Mouse (Mus musculus) limb, embryonic 11.5 days (tissue): ENCODE data around the gene Tnnc2. TPM values are rescaled to one million over a fixed set of nuclear protein-coding genes. Genes with fewer than 3 reads are reported as not detected.

Experiments used
- ATAC-seq: fragments of 200-750 bp; cut with Nextera tagmentation; 2 replicates; pipeline ENCODE4 v1.8.0; 2017; ENCODE audit warnings: low read depth; ENCODE audit not compliant: insufficient number of reproducible peaks, low FRiP score, low TSS enrichment
- DNase-seq: peaks from one replicate; pipeline ENCODE4 v3.0.0-alpha.2; 2015; ENCODE audit warnings: low spot score
- H3K27ac ChIP-seq: fragments of 300-500 bp; sonication (generic); replicated peaks from 2 replicates; pipeline ENCODE4 v1.5.1; 2014; ENCODE audit warnings: low read depth, mild to moderate bottlenecking, low read length
- H3K27me3 ChIP-seq: fragments of 300-500 bp; sonication (generic); 2 replicates; pipeline ENCODE4 v1.6.1; 2014; ENCODE audit warnings: mild to moderate bottlenecking, low read length, mixed read lengths; ENCODE audit not compliant: control insufficient read depth, insufficient read depth
- H3K36me3 ChIP-seq: fragments of 300-500 bp; sonication (generic); 2 replicates; pipeline ENCODE4 v1.6.1; 2014; ENCODE audit warnings: mild to moderate bottlenecking, low read length, moderate library complexity, mixed read lengths; ENCODE audit not compliant: control insufficient read depth, insufficient read depth
- H3K4me1 ChIP-seq: fragments of 300-500 bp; sonication (generic); 2 replicates; pipeline ENCODE4 v1.6.1; 2014; ENCODE audit warnings: low read length, mixed read lengths; ENCODE audit not compliant: control insufficient read depth, insufficient read depth
- H3K4me2 ChIP-seq: fragments of 300-500 bp; sonication (generic); 2 replicates; pipeline ENCODE4 v1.6.1; 2014; ENCODE audit warnings: low read depth, mild to moderate bottlenecking, moderate library complexity; ENCODE audit not compliant: severe bottlenecking
- H3K4me3 ChIP-seq: fragments of 300-500 bp; sonication (generic); 2 replicates; pipeline ENCODE4 v1.5.1; 2014; ENCODE audit warnings: low read depth, low read length
- H3K9ac ChIP-seq: fragments of 300-500 bp; sonication (generic); 2 replicates; pipeline ENCODE4 v1.6.1; 2014; ENCODE audit warnings: mild to moderate bottlenecking, low read length
- H3K9me3 ChIP-seq: fragments of 300-500 bp; sonication (generic); 2 replicates; pipeline ENCODE4 v1.6.1; 2016; ENCODE audit warnings: low read length; ENCODE audit not compliant: control insufficient read depth
- WGBS: fragments of 180-500 bp; shearing (Covaris S2); extraction: QIAGEN DNeasy Blood & Tissue Kit; methylation state at CpG from one replicate; pipeline ENCODE4 v1.1.7; 2014; 5-methylcytosine and 5-hydroxymethylcytosine counted together
- polyA plus RNA-seq: library from polyadenylated mRNA; unstranded; fragments of >200 nt; fragmentation: Nextera tagmentation; extraction: Ambion mirVana; gene quantifications from 2 replicates; pipeline ENCODE4 v1.2.1, GENCODE M21; 2014

The Tnnc2 gene
- polyA plus RNA-seq, 1 experiment from 2014 or later, result 13.8 TPM

- 0 out of 2 replicates have a peak, but pooled peaks cover 2% of the 10 kb centered on the region for H3K4me1 ChIP-seq
- peak; percentile 89 for ATAC-seq
- peak within 1 kb of the TSS; percentile 68 for H3K9ac ChIP-seq
- under 1% methylated on average over 73 of the region's 89 CpGs for WGBS
- no peaks in the 10 kb centered on the region for H3K9me3 ChIP-seq
- H3K36me3 ChIP-seq, result no peaks in the 10 kb centered on the region
- peak; percentile 89 for DNase-seq
- peak within 1 kb of the TSS; percentile 64 for H3K4me3 ChIP-seq
- no peaks in the 10 kb centered on the region for H3K27me3 ChIP-seq
- H3K4me2 ChIP-seq, result peak within 1 kb of the TSS; percentile 93
- peak within 1 kb of the TSS; percentile 45; the same call in 1 of the 2 replicates for H3K27ac ChIP-seq
Observed at GRCm38 (mm10) chr2:164785481-164786387, 6.0 kb upstream of the Tnnc2 start, which contains the start of gene Snx21. Snx21 (plus strand) TSS chr2:164785823.

- Histone ChIP-seq H3K4me1 (0 out of 2 replicates have a peak, but pooled peaks cover 2% of the 10 kb centered on the region), H3K9ac (peak overlapping the region; percentile 68), H3K36me3 (no peaks in the 10 kb centered on the region), H3K9me3 (no peaks in the 10 kb centered on the region), H3K27ac (no peak overlapping the region), H3K4me3 (peak overlapping the region; percentile 64), H3K27me3 (no peaks in the 10 kb centered on the region), H3K4me2 (peak overlapping the region; percentile 93)
- DNase-seq, result no peak
- no peak for ATAC-seq
- 14% methylated on average over 7 of the region's 7 CpGs for WGBS
Observed at GRCm38 (mm10) chr2:164784869-164785420, 5.2 kb upstream of the Tnnc2 start.

- Histone ChIP-seq H3K36me3 (no peaks in the 10 kb centered on the region), H3K4me3 (no peak overlapping the region), H3K4me2 (no peak overlapping the region), H3K9ac (no peak overlapping the region), H3K4me1 (0 out of 2 replicates have a peak, but pooled peaks cover 2% of the 10 kb centered on the region), H3K27ac (no peak overlapping the region), H3K27me3 (no peaks in the 10 kb centered on the region), H3K9me3 (no peaks in the 10 kb centered on the region)
- DNase-seq, result no peak
- 74% methylated on average over 7 of the region's 7 CpGs for WGBS
- no peak for ATAC-seq
Observed at GRCm38 (mm10) chr2:164783926-164784581, 4.3 kb upstream of the Tnnc2 start.

GRCm38 (mm10) chr2:164781876-164782275 is 2.1 kb upstream of the Tnnc2 start:
- H3K9ac ChIP-seq, result no peak overlapping the region
- H3K27me3 ChIP-seq, result no peaks in the 10 kb centered on the region
- no peak overlapping the region for H3K4me2 ChIP-seq
- no peaks in the 10 kb centered on the region for H3K9me3 ChIP-seq
- ATAC-seq (no peak), DNase-seq (no peak)
- WGBS, result 83% methylated on average over 4 of the region's 4 CpGs
- H3K4me1 ChIP-seq, result no peaks in the 10 kb centered on the region
- H3K36me3 ChIP-seq, result no peaks in the 10 kb centered on the region
- H3K27ac ChIP-seq, result no peak overlapping the region
- H3K4me3 ChIP-seq, result no peak overlapping the region

- WGBS, result 90% methylated on average over 7 of the region's 7 CpGs
- no peak overlapping the region for H3K4me2 ChIP-seq
- no peaks in the 10 kb centered on the region for H3K4me1 ChIP-seq
- H3K36me3 ChIP-seq, result no peaks in the 10 kb centered on the region
- H3K9ac ChIP-seq, result no peak overlapping the region
- no peak overlapping the region for H3K4me3 ChIP-seq
- DNase-seq, result no peak
- H3K9me3 ChIP-seq, result no peaks in the 10 kb centered on the region
- ATAC-seq, result no peak
- H3K27me3 ChIP-seq, result no peaks in the 10 kb centered on the region
- H3K27ac ChIP-seq, result no peak overlapping the region
Observed at GRCm38 (mm10) chr2:164778809-164779208, 958 bp downstream of the Tnnc2 start.

- 93% methylated on average over 11 of the region's 11 CpGs for WGBS
- Histone ChIP-seq H3K36me3 (no peaks in the 10 kb centered on the region), H3K27me3 (no peaks in the 10 kb centered on the region), H3K4me2 (no peak overlapping the region), H3K4me3 (no peak overlapping the region), H3K4me1 (no peaks in the 10 kb centered on the region), H3K9me3 (no peaks in the 10 kb centered on the region), H3K27ac (no peak overlapping the region), H3K9ac (no peak overlapping the region)
- no peak for DNase-seq
- ATAC-seq, result no peak
Observed at GRCm38 (mm10) chr2:164778015-164778287, 1.8 kb downstream of the Tnnc2 start.

- Histone ChIP-seq H3K9ac (no peak overlapping the region), H3K27me3 (no peaks in the 10 kb centered on the region)
- no peak for ATAC-seq
Observed at GRCm38 (mm10) chr2:164777246-164778014, 2.3 kb downstream of the Tnnc2 start.

GRCm38 (mm10) chr2:164776801-164777200 is 3.0 kb downstream of the Tnnc2 start:
- no peak overlapping the region for H3K4me2 ChIP-seq
- 63% methylated on average over 17 of the region's 17 CpGs for WGBS
- no peaks in the 10 kb centered on the region for H3K27me3 ChIP-seq
- H3K9me3 ChIP-seq, result no peaks in the 10 kb centered on the region
- H3K4me3 ChIP-seq, result no peak overlapping the region
- DNase-seq (no peak), ATAC-seq (no peak)
- H3K9ac ChIP-seq, result no peak overlapping the region
- peaks cover 5% of the 10 kb centered on the region; the same call in 1 of the 2 replicates for H3K36me3 ChIP-seq
- no peak overlapping the region for H3K27ac ChIP-seq
- H3K4me1 ChIP-seq, result no peaks in the 10 kb centered on the region

More at GRCm38 (mm10) chr2:164777246-164778014, 2.3 kb downstream of the Tnnc2 start:
- no peak overlapping the region for H3K4me3 ChIP-seq
- no peak overlapping the region for H3K4me2 ChIP-seq
- no peak for DNase-seq
- no peaks in the 10 kb centered on the region for H3K4me1 ChIP-seq
- no peaks in the 10 kb centered on the region for H3K9me3 ChIP-seq
- H3K36me3 ChIP-seq, result no peaks in the 10 kb centered on the region
- H3K27ac ChIP-seq, result no peak overlapping the region
- WGBS, result 79% methylated on average over 30 of the region's 30 CpGs
